Mouse (Mus musculus): ENCODE results near the gene Col8a2.

Gene Col8a2

GRCm38 (mm10) chr4:126287302-126287995 is 856 bp downstream of the Col8a2 start:
- Histone ChIP-seq H3K9me3 (ENCODE audit: low read length) (no peaks in the 10 kb centered on the region), H3K4me1 (replicated peaks; ENCODE audit: low read depth, low read length) (peaks cover 50% of the 10 kb centered on the region), H3K36me3 (ENCODE audit: insufficient read depth, low read length) (no peaks in the 10 kb centered on the region), H3K27me3 (ENCODE audit: insufficient read depth, low read length) (peaks cover 87% of the 10 kb centered on the region), H3K4me3 (replicated peaks; ENCODE audit: low read length) (peak overlapping the region; percentile 73; the same call in 1 of the 2 replicates)
- no peak for TF ChIP-seq POU5F1 (IDR thresholded peaks at IDR 0.05; ENCODE audit: borderline replicate concordance, low read length)
- TF ChIP-seq CTCF (conservative IDR thresholded peaks at IDR 0.05; ENCODE audit: low read length), result no peak
- TF ChIP-seq NANOG (IDR thresholded peaks at IDR 0.05; ENCODE audit: borderline replicate concordance, low read length), result no peak

- Histone ChIP-seq H3K4me1 (replicated peaks; ENCODE audit: low read depth, low read length) (peaks cover 47% of the 10 kb centered on the region), H3K9me3 (ENCODE audit: low read length) (no peaks in the 10 kb centered on the region), H3K36me3 (ENCODE audit: insufficient read depth, low read length) (no peaks in the 10 kb centered on the region), H3K27me3 (ENCODE audit: insufficient read depth, low read length) (peaks cover 85% of the 10 kb centered on the region), H3K4me3 (replicated peaks; ENCODE audit: low read length) (peak overlapping the region; percentile 49)
- no peak for TF ChIP-seq POU5F1 (IDR thresholded peaks at IDR 0.05; ENCODE audit: borderline replicate concordance, low read length)
- TF ChIP-seq CTCF (conservative IDR thresholded peaks at IDR 0.05; ENCODE audit: low read length), result no peak
- TF ChIP-seq NANOG (IDR thresholded peaks at IDR 0.05; ENCODE audit: borderline replicate concordance, low read length), result no peak
Observed at GRCm38 (mm10) chr4:126288085-126288666, 1.6 kb downstream of the Col8a2 start.

GRCm38 (mm10) chr4:126290314-126290713 is 3.7 kb downstream of the Col8a2 start:
- peaks cover 80% of the 10 kb centered on the region for H3K27me3 ChIP-seq (ENCODE audit: insufficient read depth, low read length)
- TF ChIP-seq CTCF (conservative IDR thresholded peaks at IDR 0.05; ENCODE audit: low read length) (no peak), POU5F1 (IDR thresholded peaks at IDR 0.05; ENCODE audit: borderline replicate concordance, low read length) (no peak), NANOG (IDR thresholded peaks at IDR 0.05; ENCODE audit: borderline replicate concordance, low read length) (no peak)
- no peaks in the 10 kb centered on the region for H3K36me3 ChIP-seq (ENCODE audit: insufficient read depth, low read length)
- peaks cover 42% of the 10 kb centered on the region for H3K4me1 ChIP-seq (replicated peaks; ENCODE audit: low read depth, low read length)
- no peak overlapping the region for H3K4me3 ChIP-seq (replicated peaks; ENCODE audit: low read length)
- H3K9me3 ChIP-seq (ENCODE audit: low read length), result no peaks in the 10 kb centered on the region

- TF ChIP-seq CTCF (conservative IDR thresholded peaks at IDR 0.05; ENCODE audit: low read length) (no peak), NANOG (IDR thresholded peaks at IDR 0.05; ENCODE audit: borderline replicate concordance, low read length) (no peak), POU5F1 (IDR thresholded peaks at IDR 0.05; ENCODE audit: borderline replicate concordance, low read length) (no peak)
- no peaks in the 10 kb centered on the region for H3K9me3 ChIP-seq (ENCODE audit: low read length)
- no peak overlapping the region for H3K4me3 ChIP-seq (replicated peaks; ENCODE audit: low read length)
- peaks cover 82% of the 10 kb centered on the region for H3K27me3 ChIP-seq (ENCODE audit: insufficient read depth, low read length)
- H3K36me3 ChIP-seq (ENCODE audit: insufficient read depth, low read length), result no peaks in the 10 kb centered on the region
- peaks cover 45% of the 10 kb centered on the region for H3K4me1 ChIP-seq (replicated peaks; ENCODE audit: low read depth, low read length)
Observed at GRCm38 (mm10) chr4:126291196-126291595, 4.6 kb downstream of the Col8a2 start.

- peaks cover 81% of the 10 kb centered on the region for H3K27me3 ChIP-seq (ENCODE audit: insufficient read depth, low read length)
- no peak overlapping the region for H3K4me3 ChIP-seq (replicated peaks; ENCODE audit: low read length)
- H3K36me3 ChIP-seq (ENCODE audit: insufficient read depth, low read length), result no peaks in the 10 kb centered on the region
- H3K9me3 ChIP-seq (ENCODE audit: low read length), result no peaks in the 10 kb centered on the region
- peaks cover 42% of the 10 kb centered on the region for H3K4me1 ChIP-seq (replicated peaks; ENCODE audit: low read depth, low read length)
- TF ChIP-seq NANOG (IDR thresholded peaks at IDR 0.05; ENCODE audit: borderline replicate concordance, low read length), result no peak
- no peak for TF ChIP-seq POU5F1 (IDR thresholded peaks at IDR 0.05; ENCODE audit: borderline replicate concordance, low read length)
- TF ChIP-seq CTCF (conservative IDR thresholded peaks at IDR 0.05; ENCODE audit: low read length), result no peak
Observed at GRCm38 (mm10) chr4:126295152-126295551, 8.6 kb downstream of the Col8a2 start.

- TF ChIP-seq NANOG (IDR thresholded peaks at IDR 0.05; ENCODE audit: borderline replicate concordance, low read length) (no peak), CTCF (conservative IDR thresholded peaks at IDR 0.05; ENCODE audit: low read length) (no peak), POU5F1 (IDR thresholded peaks at IDR 0.05; ENCODE audit: borderline replicate concordance, low read length) (no peak)
- H3K4me3 ChIP-seq (replicated peaks; ENCODE audit: low read length), result no peak overlapping the region
- H3K36me3 ChIP-seq (ENCODE audit: insufficient read depth, low read length), result no peaks in the 10 kb centered on the region
Observed at GRCm38 (mm10) chr4:126295937-126296336, 9.3 kb downstream of the Col8a2 start.

GRCm38 (mm10) chr4:126296617-126297101 is 10.1 kb downstream of the Col8a2 start:
- Histone ChIP-seq H3K9me3 (ENCODE audit: low read length) (no peaks in the 10 kb centered on the region), H3K4me1 (replicated peaks; ENCODE audit: low read depth, low read length) (peaks cover 47% of the 10 kb centered on the region), H3K4me3 (replicated peaks; ENCODE audit: low read length) (peak overlapping the region; percentile 73), H3K36me3 (ENCODE audit: insufficient read depth, low read length) (no peaks in the 10 kb centered on the region), H3K27me3 (ENCODE audit: insufficient read depth, low read length) (peaks cover 81% of the 10 kb centered on the region)
- TF ChIP-seq CTCF (conservative IDR thresholded peaks at IDR 0.05; ENCODE audit: low read length) (no peak), POU5F1 (IDR thresholded peaks at IDR 0.05; ENCODE audit: borderline replicate concordance, low read length) (no peak), NANOG (IDR thresholded peaks at IDR 0.05; ENCODE audit: borderline replicate concordance, low read length) (no peak)

More at GRCm38 (mm10) chr4:126295937-126296336, 9.3 kb downstream of the Col8a2 start:
- H3K27me3 ChIP-seq (ENCODE audit: insufficient read depth, low read length), result peaks cover 81% of the 10 kb centered on the region
- H3K9me3 ChIP-seq (ENCODE audit: low read length), result no peaks in the 10 kb centered on the region
- H3K4me1 ChIP-seq (replicated peaks; ENCODE audit: low read depth, low read length), result peaks cover 47% of the 10 kb centered on the region

- Histone ChIP-seq H3K4me3 (replicated peaks; ENCODE audit: low read length) (peak overlapping the region; percentile 78), H3K36me3 (ENCODE audit: insufficient read depth, low read length) (no peaks in the 10 kb centered on the region), H3K4me1 (replicated peaks; ENCODE audit: low read depth, low read length) (peaks cover 47% of the 10 kb centered on the region), H3K27me3 (ENCODE audit: insufficient read depth, low read length) (peaks cover 79% of the 10 kb centered on the region), H3K9me3 (ENCODE audit: low read length) (no peaks in the 10 kb centered on the region)
- TF ChIP-seq CTCF (conservative IDR thresholded peaks at IDR 0.05; ENCODE audit: low read length), result no peak
- no peak for TF ChIP-seq POU5F1 (IDR thresholded peaks at IDR 0.05; ENCODE audit: borderline replicate concordance, low read length)
- no peak for TF ChIP-seq NANOG (IDR thresholded peaks at IDR 0.05; ENCODE audit: borderline replicate concordance, low read length)
Observed at GRCm38 (mm10) chr4:126300916-126301583, 14.5 kb downstream of the Col8a2 start.
